Mouse (Mus musculus) heart, postnatal 0 days (tissue): ENCODE measurements around the gene Ip6k3.

Experiments used
- CTCF ChIP-seq: IDR thresholded peaks from 2 replicates; pipeline ENCODE4 v1.5.1; 2016; ENCODE audit warnings: antibody characterized with exemption, control low read depth, low read depth
- EP300 ChIP-seq: IDR thresholded peaks from 2 replicates; pipeline ENCODE4 v1.6.1; 2016; ENCODE audit warnings: antibody characterized with exemption, low read depth

DNA sequence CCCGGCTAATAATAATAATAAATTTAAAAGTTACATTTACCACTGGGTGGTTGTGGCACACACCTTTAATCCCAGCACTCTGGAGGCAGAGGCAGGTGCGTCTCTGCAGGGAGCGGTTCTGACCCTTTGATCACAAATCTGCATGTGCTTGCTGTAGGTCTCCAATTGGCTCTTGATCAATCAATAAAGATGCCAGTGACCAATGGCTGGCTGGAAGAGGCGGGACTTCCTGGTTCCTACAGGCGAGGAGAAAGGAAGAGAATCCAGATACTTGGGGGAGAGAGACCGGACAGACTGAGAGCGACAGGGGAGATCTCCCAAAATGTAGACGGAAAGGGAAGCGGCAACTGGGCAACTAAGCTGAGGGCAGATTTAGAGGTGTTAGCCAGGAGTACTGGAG lies 10.4 kb upstream of the Ip6k3 start:
- no peak for TF ChIP-seq CTCF
- no peak for TF ChIP-seq EP300
